Mouse (Mus musculus): ENCODE data around the gene Jph2. TPM values are rescaled to one million over a fixed set of nuclear protein-coding genes. Genes with fewer than 3 reads are reported as not detected.

Gene Jph2
- 0.03 and 0.04 TPM in 2 replicates for total RNA-seq (2012; rRNA removed)
- polyA plus RNA-seq (2012; ENCODE audit: insufficient read depth in 1 of 2, insufficient read length in 2 of 2, low read depth in 1 of 2, low replicate concordance in 2 of 2, missing spikeins in 1 of 2), result under 1 TPM in 1 of 2 experiments, not detected in 1; 0.19 TPM

GRCm38 (mm10) chr2:163397905-163398304 lies at the start of gene Jph2:
TSS of gene Jph2 (minus strand) at chr2:163397993.
- Histone ChIP-seq H3K36me3 (ENCODE audit: control insufficient read depth in 1 of 2, insufficient read depth in 2 of 2, low read length in 2 of 2) (no peaks in the 10 kb centered on the region), H3K4me3 (ENCODE audit: control insufficient read depth in 1 of 2, insufficient read depth in 1 of 2, low read depth in 2 of 2, low read length in 2 of 2) (no peak within 1 kb of the TSS), H3K9me3 (replicated peaks; ENCODE audit: insufficient read depth, low read length) (no peaks in the 10 kb centered on the region), H3K27me3 (ENCODE audit: control insufficient read depth in 1 of 2, insufficient read depth in 2 of 2, low read length in 2 of 2) (no peaks in the 10 kb centered on the region), H3K4me1 (ENCODE audit: control insufficient read depth in 1 of 2, insufficient read depth in 2 of 2, low read length in 2 of 2) (no peaks in the 10 kb centered on the region), H3K9ac (ENCODE audit: control insufficient read depth, low read depth, low read length, poor library complexity, severe bottlenecking) (no peak within 1 kb of the TSS), H3K79me2 (ENCODE audit: control insufficient read depth, insufficient read depth, low read length, poor library complexity) (no peaks in the 10 kb centered on the region), H3K27ac (ENCODE audit: control insufficient read depth, low read depth, low read length) (no peak within 1 kb of the TSS)
- no peak for DNase-seq (ENCODE audit: low read depth, low spot score)
- TF ChIP-seq HCFC1 (IDR thresholded peaks at IDR 0.05; ENCODE audit: low read depth, low read length), result no peak
- no peak for TF ChIP-seq MAFK (IDR thresholded peaks at IDR 0.05; ENCODE audit: borderline replicate concordance, low read depth, low read length)
- TF ChIP-seq GABPA (IDR thresholded peaks at IDR 0.05; ENCODE audit: low read depth, low read length), result no peak
- no peak for TF ChIP-seq MXI1 (IDR thresholded peaks at IDR 0.05; ENCODE audit: low read depth, low read length)
- TF ChIP-seq RCOR1 (IDR thresholded peaks at IDR 0.05; ENCODE audit: low read depth, low read length), result no peak
- no peak for TF ChIP-seq ZKSCAN1 (IDR thresholded peaks at IDR 0.05; ENCODE audit: low read depth, low read length)
- TF ChIP-seq CHD1 (IDR thresholded peaks at IDR 0.05; ENCODE audit: low read depth, low read length), result no peak
- TF ChIP-seq JUND (IDR thresholded peaks at IDR 0.05; ENCODE audit: low read depth, low read length), result no peak
- TF ChIP-seq POLR2AphosphoS2 (IDR thresholded peaks at IDR 0.05; ENCODE audit: low read length), result no peak
- TF ChIP-seq ZMIZ1 (IDR thresholded peaks at IDR 0.05; ENCODE audit: low read depth, low read length), result no peak
- no peak for TF ChIP-seq SMC3 (IDR thresholded peaks at IDR 0.05; ENCODE audit: low read depth, low read length)
- TF ChIP-seq NELFE (IDR thresholded peaks at IDR 0.05; ENCODE audit: low read depth, low read length), result no peak

GRCm38 (mm10) chr2:163447375-163447774 lies 49.6 kb upstream of the Jph2 start:
- Histone ChIP-seq H3K27me3 (ENCODE audit: control insufficient read depth in 1 of 2, insufficient read depth in 2 of 2, low read length in 2 of 2) (peaks cover 5 to 21% of the 10 kb centered on the region in 2 experiments; a peak in 3 of 4 replicates), H3K9me3 (replicated peaks; ENCODE audit: insufficient read depth, low read length) (no peaks in the 10 kb centered on the region), H3K4me3 (ENCODE audit: control insufficient read depth in 1 of 2, insufficient read depth in 1 of 2, low read depth in 2 of 2, low read length in 2 of 2) (no peak overlapping the region), H3K4me1 (ENCODE audit: control insufficient read depth in 1 of 2, insufficient read depth in 2 of 2, low read length in 2 of 2) (no peaks in the 10 kb centered on the region), H3K27ac (ENCODE audit: control insufficient read depth, low read depth, low read length) (no peak overlapping the region), H3K79me2 (ENCODE audit: control insufficient read depth, insufficient read depth, low read length, poor library complexity) (no peaks in the 10 kb centered on the region), H3K9ac (ENCODE audit: control insufficient read depth, low read depth, low read length, poor library complexity, severe bottlenecking) (no peak overlapping the region), H3K36me3 (ENCODE audit: control insufficient read depth in 1 of 2, insufficient read depth in 2 of 2, low read length in 2 of 2) (no peaks in the 10 kb centered on the region)
- no peak for DNase-seq (ENCODE audit: low read depth, low spot score)
- TF ChIP-seq ETS1 (IDR thresholded peaks at IDR 0.05; ENCODE audit: low read depth, low read length) (no peak), ZMIZ1 (IDR thresholded peaks at IDR 0.05; ENCODE audit: low read depth, low read length) (no peak), POLR2AphosphoS2 (IDR thresholded peaks at IDR 0.05; ENCODE audit: low read length) (no peak), HCFC1 (IDR thresholded peaks at IDR 0.05; ENCODE audit: low read depth, low read length) (no peak), MAX (IDR thresholded peaks at IDR 0.05; ENCODE audit: low read length) (no peak), JUND (IDR thresholded peaks at IDR 0.05; ENCODE audit: low read depth, low read length) (no peak), TCF12 (IDR thresholded peaks at IDR 0.05; ENCODE audit: low read depth, low read length) (no peak), TBP (IDR thresholded peaks at IDR 0.05; ENCODE audit: low read depth, low read length) (no peak), SMC3 (IDR thresholded peaks at IDR 0.05; ENCODE audit: low read depth, low read length) (no peak), MEF2A (IDR thresholded peaks at IDR 0.05; ENCODE audit: extremely low read depth, insufficient replicate concordance, low read depth, low read length, poor library complexity, severe bottlenecking) (no peak), POLR2AphosphoS5 (IDR thresholded peaks at IDR 0.05; ENCODE audit: borderline replicate concordance, low read depth, low read length) (no peak), USF1 (IDR thresholded peaks at IDR 0.05; ENCODE audit: low read depth, low read length) (no peak), CHD1 (IDR thresholded peaks at IDR 0.05; ENCODE audit: low read depth, low read length) (no peak), ZKSCAN1 (IDR thresholded peaks at IDR 0.05; ENCODE audit: low read depth, low read length) (no peak), ZC3H11A (IDR thresholded peaks at IDR 0.05; ENCODE audit: low read depth, low read length) (no peak), MYC (IDR thresholded peaks at IDR 0.05; ENCODE audit: low read depth, low read length) (no peak), RAD21 (IDR thresholded peaks at IDR 0.05; ENCODE audit: low read depth, low read length) (no peak), USF2 (IDR thresholded peaks at IDR 0.05; ENCODE audit: borderline replicate concordance in 1 of 2, insufficient read depth in 1 of 2, low read depth in 1 of 2, low read length in 2 of 2) (no peak), SIN3A (IDR thresholded peaks at IDR 0.05; ENCODE audit: low read length) (no peak)
